Mouse (Mus musculus): ENCODE measurements around the gene Csnk1g2.

Csnk1g2 gene

GRCm38 (mm10) chr10:80671936-80672690, 49.5 kb downstream of the Csnk1g2 start:
- Histone ChIP-seq H3K27me3 (ENCODE audit: control insufficient read depth, insufficient read depth, low read length, poor library complexity, severe bottlenecking) (no peaks in the 10 kb centered on the region), H3K36me3 (ENCODE audit: control insufficient read depth, insufficient read depth, low read length, poor library complexity, severe bottlenecking) (peaks cover 24% of the 10 kb centered on the region)
- DNase-seq (ENCODE audit: low read depth, low spot score), result no peak

- H3K27me3 ChIP-seq (ENCODE audit: control insufficient read depth, insufficient read depth, low read length, poor library complexity, severe bottlenecking), result no peaks in the 10 kb centered on the region
- peaks cover 16% of the 10 kb centered on the region for H3K36me3 ChIP-seq (ENCODE audit: control insufficient read depth, insufficient read depth, low read length, poor library complexity, severe bottlenecking)
- DNase-seq (ENCODE audit: low read depth, low spot score), result no peak
Measured at GRCm38 (mm10) chr10:80673690-80674089, 51.1 kb downstream of the Csnk1g2 start.

- Histone ChIP-seq H3K27me3 (ENCODE audit: control insufficient read depth, insufficient read depth, low read length, poor library complexity, severe bottlenecking) (no peaks in the 10 kb centered on the region), H3K36me3 (ENCODE audit: control insufficient read depth, insufficient read depth, low read length, poor library complexity, severe bottlenecking) (peaks cover 13% of the 10 kb centered on the region)
- no peak for DNase-seq (ENCODE audit: low read depth, low spot score)
Measured at GRCm38 (mm10) chr10:80674161-80674711, 51.6 kb downstream of the Csnk1g2 start.

GRCm38 (mm10) chr10:80674851-80675404, 52.3 kb downstream of the Csnk1g2 start:
- Histone ChIP-seq H3K27me3 (ENCODE audit: control insufficient read depth, insufficient read depth, low read length, poor library complexity, severe bottlenecking) (no peaks in the 10 kb centered on the region), H3K36me3 (ENCODE audit: control insufficient read depth, insufficient read depth, low read length, poor library complexity, severe bottlenecking) (peaks cover 11% of the 10 kb centered on the region)
- DNase-seq (ENCODE audit: low read depth, low spot score), result no peak

GRCm38 (mm10) chr10:80675405-80676197, 53.0 kb downstream of the Csnk1g2 start:
- DNase-seq (ENCODE audit: low read depth, low spot score), result peak; percentile 32
- H3K36me3 ChIP-seq (ENCODE audit: control insufficient read depth, insufficient read depth, low read length, poor library complexity, severe bottlenecking), result peaks cover 11% of the 10 kb centered on the region
- H3K27me3 ChIP-seq (ENCODE audit: control insufficient read depth, insufficient read depth, low read length, poor library complexity, severe bottlenecking), result no peaks in the 10 kb centered on the region

- Histone ChIP-seq H3K27me3 (ENCODE audit: control insufficient read depth, insufficient read depth, low read length, poor library complexity, severe bottlenecking) (no peaks in the 10 kb centered on the region), H3K36me3 (ENCODE audit: control insufficient read depth, insufficient read depth, low read length, poor library complexity, severe bottlenecking) (peaks cover 8% of the 10 kb centered on the region)
- peak; percentile 100 for DNase-seq (ENCODE audit: low read depth, low spot score)
Measured at GRCm38 (mm10) chr10:80676198-80676928, 53.7 kb downstream of the Csnk1g2 start.

- peaks cover 3% of the 10 kb centered on the region; the same call in 1 of the 2 replicates for H3K36me3 ChIP-seq (ENCODE audit: control insufficient read depth, insufficient read depth, low read length, poor library complexity, severe bottlenecking)
- DNase-seq (ENCODE audit: low read depth, low spot score), result peak; percentile 62
- no peaks in the 10 kb centered on the region for H3K27me3 ChIP-seq (ENCODE audit: control insufficient read depth, insufficient read depth, low read length, poor library complexity, severe bottlenecking)
Measured at GRCm38 (mm10) chr10:80677128-80677875, 54.7 kb downstream of the Csnk1g2 start.

GRCm38 (mm10) chr10:80677942-80678436, 55.4 kb downstream of the Csnk1g2 start, which contains the start of gene Mknk2:
Gene Mknk2, minus strand, starts transcription at chr10:80678112.
- H3K36me3 ChIP-seq (ENCODE audit: control insufficient read depth, insufficient read depth, low read length, poor library complexity, severe bottlenecking), result peaks cover 2% of the 10 kb centered on the region; the same call in 1 of the 2 replicates
- DNase-seq (ENCODE audit: low read depth, low spot score), result peak; percentile 74
- H3K27me3 ChIP-seq (ENCODE audit: control insufficient read depth, insufficient read depth, low read length, poor library complexity, severe bottlenecking), result no peaks in the 10 kb centered on the region

- Histone ChIP-seq H3K36me3 (ENCODE audit: control insufficient read depth, insufficient read depth, low read length, poor library complexity, severe bottlenecking) (no peaks in the 10 kb centered on the region), H3K27me3 (ENCODE audit: control insufficient read depth, insufficient read depth, low read length, poor library complexity, severe bottlenecking) (no peaks in the 10 kb centered on the region)
- DNase-seq (ENCODE audit: low read depth, low spot score), result peak; percentile 55
Measured at GRCm38 (mm10) chr10:80678601-80679377, 56.2 kb downstream of the Csnk1g2 start.

GRCm38 (mm10) chr10:80679556-80680259, 57.1 kb downstream of the Csnk1g2 start:
- no peaks in the 10 kb centered on the region for H3K36me3 ChIP-seq (ENCODE audit: control insufficient read depth, insufficient read depth, low read length, poor library complexity, severe bottlenecking)
- H3K27me3 ChIP-seq (ENCODE audit: control insufficient read depth, insufficient read depth, low read length, poor library complexity, severe bottlenecking), result no peaks in the 10 kb centered on the region
- no peak for DNase-seq (ENCODE audit: low read depth, low spot score)

GRCm38 (mm10) chr10:80680260-80680696, 57.6 kb downstream of the Csnk1g2 start:
- Histone ChIP-seq H3K27me3 (ENCODE audit: control insufficient read depth, insufficient read depth, low read length, poor library complexity, severe bottlenecking) (no peaks in the 10 kb centered on the region), H3K36me3 (ENCODE audit: control insufficient read depth, insufficient read depth, low read length, poor library complexity, severe bottlenecking) (peaks cover 1% of the 10 kb centered on the region; the same call in 1 of the 2 replicates)
- no peak for DNase-seq (ENCODE audit: low read depth, low spot score)

- no peaks in the 10 kb centered on the region for H3K27me3 ChIP-seq (ENCODE audit: control insufficient read depth, insufficient read depth, low read length, poor library complexity, severe bottlenecking)
- DNase-seq (ENCODE audit: low read depth, low spot score), result peak; percentile 88
- H3K36me3 ChIP-seq (ENCODE audit: control insufficient read depth, insufficient read depth, low read length, poor library complexity, severe bottlenecking), result peaks cover 15% of the 10 kb centered on the region
Measured at GRCm38 (mm10) chr10:80682003-80682402, 59.4 kb downstream of the Csnk1g2 start.
